Comparison of ENCODE assay signal across 8 mouse cellular contexts in genomic region chr5:32459882-32460751, GRCm38 (mm10). TPM values are rescaled to one million over a fixed set of nuclear protein-coding genes. Genes with fewer than 3 reads are reported as not detected.
DNase-seq lines count a peak whose midpoint lies in the region; ATAC-seq and TF ChIP-seq lines count a peak whose summit lies in the region.

No protein-coding gene starts in this region.

- peak; percentile 38 to 40 for DNase-seq in layer of hippocampus, postnatal 10 days (ENCODE audit: low spot score in 2 of 2)
- DNase-seq in layer of hippocampus, adult 8-10 months (ENCODE audit: low spot score in 2 of 2) = no peak
- DNase-seq in hindbrain, postnatal 0 days (ENCODE audit: low spot score) = peak; percentile 65
- DNase-seq in liver, embryonic 13.5 days = peak; percentile 37
- no peak for DNase-seq in frontal cortex, postnatal 25 days (ENCODE audit: low spot score in 2 of 2)

- no peaks in the 10 kb centered on the region for H3K36me3 ChIP-seq in forebrain, embryonic 13.5 days (ENCODE audit: poor library complexity, severe bottlenecking)
- no peaks in the 10 kb centered on the region for H3K36me3 ChIP-seq in hindbrain, postnatal 0 days (ENCODE audit: insufficient read depth, low read length)
- H3K36me3 ChIP-seq in liver, embryonic 13.5 days = peaks cover 2% of the 10 kb centered on the region; the same call in 1 of the 2 replicates
- H3K36me3 ChIP-seq in neural tube, embryonic 13.5 days = no peaks in the 10 kb centered on the region

- peak overlapping the region; percentile 95 for H3K9ac ChIP-seq in forebrain, embryonic 13.5 days
- H3K9ac ChIP-seq in hindbrain, postnatal 0 days (replicated peaks; ENCODE audit: low read length) = peak overlapping the region; percentile 99
- H3K9ac ChIP-seq in liver, embryonic 13.5 days = peak overlapping the region; percentile 98
- peak overlapping the region; percentile 99 for H3K9ac ChIP-seq in neural tube, embryonic 13.5 days

- no peaks in the 10 kb centered on the region; the same call in none of the 2 replicates for H3K4me1 ChIP-seq in bone marrow, adult 2 months (ENCODE audit: control insufficient read depth, insufficient read depth, low read length)
- H3K4me1 ChIP-seq in forebrain, embryonic 13.5 days = peaks cover 18% of the 10 kb centered on the region
- peaks cover 6% of the 10 kb centered on the region; the same call in 1 of the 2 replicates for H3K4me1 ChIP-seq in hindbrain, postnatal 0 days (ENCODE audit: insufficient read depth, low read length)
- H3K4me1 ChIP-seq in liver, embryonic 13.5 days (replicated peaks) = peaks cover 36% of the 10 kb centered on the region
- peaks cover 24% of the 10 kb centered on the region for H3K4me1 ChIP-seq in neural tube, embryonic 13.5 days (replicated peaks)

- H3K4me2 ChIP-seq in forebrain, embryonic 13.5 days = peak overlapping the region; percentile 67
- H3K4me2 ChIP-seq in hindbrain, postnatal 0 days (ENCODE audit: low read depth, low read length) = peak overlapping the region; percentile 74
- peak overlapping the region; percentile 57 for H3K4me2 ChIP-seq in liver, embryonic 13.5 days
- H3K4me2 ChIP-seq in neural tube, embryonic 13.5 days = peak overlapping the region; percentile 70

- WGBS in bone marrow, adult 2 months = under 1% methylated on average over 19 of the region's 19 CpGs
- under 1% methylated on average over 19 of the region's 19 CpGs for WGBS in forebrain, embryonic 13.5 days
- under 1% methylated on average over 19 of the region's 19 CpGs for WGBS in hindbrain, postnatal 0 days
- WGBS in liver, embryonic 13.5 days (ENCODE audit: insufficient replicate concordance) = under 1% methylated on average over 19 of the region's 19 CpGs
- under 1% methylated on average over 19 of the region's 19 CpGs for WGBS in neural tube, embryonic 13.5 days

- no peak for TF ChIP-seq POLR2A in bone marrow, adult 2 months (IDR thresholded peaks at IDR 0.05; ENCODE audit: borderline replicate concordance, control insufficient read depth, low read depth, low read length)

- ATAC-seq in forebrain, embryonic 13.5 days = no peak
- ATAC-seq in hindbrain, postnatal 0 days = no peak
- no peak for ATAC-seq in liver, embryonic 13.5 days (ENCODE audit: low read depth)
- ATAC-seq in neural tube, embryonic 13.5 days (ENCODE audit: low read depth) = no peak

- TF ChIP-seq CTCF in bone marrow, adult 2 months (IDR thresholded peaks at IDR 0.05; ENCODE audit: control insufficient read depth, insufficient read depth, low read length) = no peak
- TF ChIP-seq CTCF in hindbrain, postnatal 0 days (IDR thresholded peaks at IDR 0.05; ENCODE audit: low read depth) = peak; percentile 46

- H3K27me3 ChIP-seq in forebrain, embryonic 13.5 days = no peaks in the 10 kb centered on the region
- H3K27me3 ChIP-seq in hindbrain, postnatal 0 days (ENCODE audit: insufficient read depth, low read length) = no peaks in the 10 kb centered on the region
- H3K27me3 ChIP-seq in liver, embryonic 13.5 days = no peaks in the 10 kb centered on the region
- no peaks in the 10 kb centered on the region for H3K27me3 ChIP-seq in neural tube, embryonic 13.5 days

- peak overlapping the region; percentile 96 for H3K4me3 ChIP-seq in bone marrow, adult 2 months (replicated peaks; ENCODE audit: control insufficient read depth, low read depth, low read length)
- H3K4me3 ChIP-seq in forebrain, embryonic 13.5 days = peak overlapping the region; percentile 68
- peak overlapping the region; percentile 96 for H3K4me3 ChIP-seq in hindbrain, postnatal 0 days (ENCODE audit: low read length)
- H3K4me3 ChIP-seq in liver, embryonic 13.5 days (replicated peaks) = peak overlapping the region; percentile 91
- H3K4me3 ChIP-seq in neural tube, embryonic 13.5 days = peak overlapping the region; percentile 91

- H3K9me3 ChIP-seq in forebrain, embryonic 13.5 days (replicated peaks) = no peaks in the 10 kb centered on the region
- H3K9me3 ChIP-seq in hindbrain, postnatal 0 days (ENCODE audit: low read length) = no peaks in the 10 kb centered on the region
- no peaks in the 10 kb centered on the region for H3K9me3 ChIP-seq in liver, embryonic 13.5 days (replicated peaks)
- H3K9me3 ChIP-seq in neural tube, embryonic 13.5 days = no peaks in the 10 kb centered on the region

- no peak overlapping the region for H3K27ac ChIP-seq in bone marrow, adult 2 months (ENCODE audit: control insufficient read depth, insufficient read depth, low read depth, low read length, poor library complexity)
- H3K27ac ChIP-seq in forebrain, embryonic 13.5 days = peak overlapping the region; percentile 99
- peak overlapping the region; percentile 99 for H3K27ac ChIP-seq in hindbrain, postnatal 0 days
- peak overlapping the region; percentile 99 for H3K27ac ChIP-seq in liver, embryonic 13.5 days
- H3K27ac ChIP-seq in neural tube, embryonic 13.5 days (replicated peaks) = peak overlapping the region; percentile 100

RNA-seq across cellular contexts. Expression of gene Ppp1cb, which starts 1.5 kb away (rescaled TPM):
- total RNA-seq in layer of hippocampus, postnatal 10 days (2021) = 100 to 1,000 TPM; 381 to 382 TPM
- total RNA-seq in layer of hippocampus, adult 8-10 months (2022) = 100 to 1,000 TPM; 366 to 393 (median 386) TPM
- polyA plus RNA-seq in bone marrow, adult 2 months (2011; ENCODE audit: insufficient read depth, insufficient read length, low replicate concordance, missing spikeins) = 222 and 285 TPM in 2 replicates
- polyA plus RNA-seq in forebrain, embryonic 13.5 days (2015; fragmentation: Nextera tagmentation; extraction: Ambion mirVana) = 213 and 246 TPM in 2 replicates
- total RNA-seq in hindbrain, postnatal 0 days (2014; rRNA removed) = 109 and 110 TPM in 2 replicates
- 199 TPM in 2 replicates for polyA plus RNA-seq in hindbrain, postnatal 0 days (2015; fragmentation: Nextera tagmentation; extraction: Ambion mirVana)
- 117 and 158 TPM in 2 replicates for polyA plus RNA-seq in liver, embryonic 13.5 days (2015; fragmentation: Nextera tagmentation; extraction: Ambion mirVana)
- polyA plus RNA-seq in neural tube, embryonic 13.5 days (2015; fragmentation: Nextera tagmentation; extraction: Ambion mirVana) = 198 and 216 TPM in 2 replicates

Comparison
In these comparisons a context has a peak if more than half of its experiments do, and no peak if none do; other contexts are left out.
1. DNase-seq: peak in layer of hippocampus, postnatal 10 days (2 of 2), hindbrain, postnatal 0 days (single experiment) and liver, embryonic 13.5 days (single experiment); none in layer of hippocampus, adult 8-10 months (0 of 2) and frontal cortex, postnatal 25 days (0 of 2).
2. Peak in every context shown above with its lines, with median percentiles within 50 percentile points of each other: H3K4me3 ChIP-seq, H3K4me2 ChIP-seq and H3K9ac ChIP-seq.